ENCODE assay signal across 13 mouse cellular contexts in the genomic region with DNA sequence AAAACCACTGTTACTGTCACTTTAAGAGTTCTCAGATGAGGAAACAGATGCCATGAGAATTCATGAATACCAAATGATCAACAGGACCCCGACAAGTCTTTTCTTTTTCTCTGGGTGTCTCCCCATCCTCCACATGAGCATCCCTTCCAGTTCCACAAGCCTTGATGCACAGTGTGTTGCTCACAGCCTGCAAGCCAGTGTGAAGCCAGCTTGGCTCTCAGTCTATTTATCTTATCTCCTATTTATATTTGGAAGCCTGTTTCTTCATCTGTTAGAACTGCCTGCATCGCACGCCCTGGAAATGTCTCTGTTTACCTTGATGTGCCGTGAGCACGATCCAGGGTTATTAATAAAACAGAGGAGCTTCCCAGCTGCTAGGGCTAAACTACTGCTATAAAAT.
DNase-seq lines count a peak whose midpoint lies in the region; ATAC-seq and TF ChIP-seq lines count a peak whose summit lies in the region.
"Had no signal": no experiment of that assay in that cellular context is flagged by ENCODE, and none has a peak within 500 bp of the region (broad histone marks: within the 10 kb centered on the region; RNA-seq: fewer than 3 reads in every experiment).

No protein-coding gene starts in this region.

- intact Hi-C loops in heart, postnatal 14 days (cut with DNase I), result no loop called here

- no peak for TF ChIP-seq POLR2A in brain, embryonic 14.5 days (IDR thresholded peaks at IDR 0.05; ENCODE audit: borderline replicate concordance, extremely low read depth, insufficient read depth, insufficient read length, poor library complexity, severe bottlenecking)

- no peak for TF ChIP-seq CTCF in brain, embryonic 14.5 days (IDR thresholded peaks at IDR 0.05; ENCODE audit: borderline replicate concordance, extremely low read depth, insufficient read depth, insufficient read length)

- no peak for ATAC-seq in megakaryocyte progenitor cell, adult 5-6 weeks (replicated peaks; ENCODE audit: poor library complexity)

- peak; percentile 61 for DNase-seq in heart, adult 11 months
- no peak for DNase-seq in heart, postnatal 14 days
- peak; percentile 74 for DNase-seq in brain, embryonic 14.5 days (ENCODE audit: low read depth)
- peak; percentile 8 to 21 for DNase-seq in frontal cortex, postnatal 14 days (ENCODE audit: low spot score in 2 of 2)
- peak; percentile 5 to 6 for DNase-seq in left cerebral cortex, adult 18-20 months (ENCODE audit: low spot score in 2 of 2)
- no peak for DNase-seq in lung, postnatal 4 days
- DNase-seq in embryo, embryonic 10 days (ENCODE audit: low spot score), result no peak
- DNase-seq: B cell, adult 2 months; cerebellum, adult 11 months; gastrocnemius, postnatal 36 days; lung, postnatal 10 days; retina, postnatal 1 day had no signal

Comparison
In these comparisons a context has a peak if more than half of its experiments do, and no peak if none do; other contexts are left out.
1. DNase-seq: peak in heart, adult 11 months (single experiment), brain, embryonic 14.5 days (single experiment), frontal cortex, postnatal 14 days (2 of 2) and left cerebral cortex, adult 18-20 months (2 of 2); none in heart, postnatal 14 days (0 of 2), lung, postnatal 4 days (0 of 2) and embryo, embryonic 10 days (single experiment).